Mouse (Mus musculus): Measurements from ENCODE around the gene Cenpa. TPM values are rescaled to one million over a fixed set of nuclear protein-coding genes. Genes with fewer than 3 reads are reported as not detected.

Cenpa gene
- polyA plus RNA-seq, 1 experiment from 2014 or later = 259 TPM

DNA sequence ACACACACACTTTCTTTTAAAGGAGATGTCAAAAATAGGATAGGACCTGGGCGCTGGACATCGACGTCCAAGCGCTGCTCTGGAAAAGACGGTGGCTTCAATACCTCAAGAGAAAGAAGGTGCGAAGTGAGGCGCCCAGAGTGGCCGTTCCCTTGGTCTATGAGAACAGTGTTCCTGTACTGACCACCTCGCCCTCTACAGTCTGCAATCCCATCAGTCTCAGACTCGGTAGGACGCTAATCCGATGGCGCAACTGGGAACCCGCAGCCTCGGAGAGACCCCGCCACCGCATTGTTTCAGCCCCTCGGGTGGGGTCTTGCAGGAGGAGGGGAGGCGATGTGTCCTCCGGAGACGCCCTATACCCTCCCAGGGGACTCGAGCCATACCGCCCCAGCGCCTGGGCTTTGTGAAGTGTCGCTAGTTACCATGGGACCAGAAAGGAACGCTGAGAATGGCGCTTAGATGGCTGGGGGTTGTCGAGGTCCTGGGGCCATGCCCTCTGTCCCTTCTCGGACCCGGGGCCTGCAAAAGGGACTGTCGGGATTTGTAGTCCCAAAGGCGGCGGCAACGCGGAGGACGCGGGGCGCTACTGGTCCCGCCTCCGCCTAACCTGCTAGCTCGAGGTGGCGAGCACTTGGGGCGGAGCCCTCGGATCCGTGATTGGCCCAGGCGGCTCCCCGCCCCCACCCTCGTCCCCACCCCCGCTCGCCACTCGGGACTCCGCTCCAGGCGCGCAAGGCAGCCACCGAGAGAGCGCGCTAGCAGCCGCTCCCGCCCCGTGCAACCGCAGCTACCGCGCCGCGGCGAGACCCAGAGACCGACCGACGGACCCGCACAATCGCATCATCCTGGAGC lies 44.8 kb downstream of the Cenpa start, which contains the start of gene Dpysl5:
TSS of gene Dpysl5 (plus strand) at position 418 of the 855 bp plus-strand sequence.
- Histone ChIP-seq H3K9me3 (no peaks in the 10 kb centered on the region), H3K4me1 (peaks cover 33% of the 10 kb centered on the region), H3K27me3 (replicated peaks) (peaks cover 89% of the 10 kb centered on the region), H3K9ac (peak within 1 kb of the TSS; percentile 77), H3K36me3 (no peaks in the 10 kb centered on the region), H3K4me3 (peak within 1 kb of the TSS; percentile 57), H3K27ac (replicated peaks) (no peak within 1 kb of the TSS), H3K4me2 (peak within 1 kb of the TSS; percentile 82)
- ATAC-seq (ENCODE audit: extremely low read depth, insufficient number of reproducible peaks, low FRiP score, low TSS enrichment) = peak; percentile 72; the same call in 1 of the 2 replicates
- WGBS = under 1% methylated on average over 69 of the region's 71 CpGs

DNA sequence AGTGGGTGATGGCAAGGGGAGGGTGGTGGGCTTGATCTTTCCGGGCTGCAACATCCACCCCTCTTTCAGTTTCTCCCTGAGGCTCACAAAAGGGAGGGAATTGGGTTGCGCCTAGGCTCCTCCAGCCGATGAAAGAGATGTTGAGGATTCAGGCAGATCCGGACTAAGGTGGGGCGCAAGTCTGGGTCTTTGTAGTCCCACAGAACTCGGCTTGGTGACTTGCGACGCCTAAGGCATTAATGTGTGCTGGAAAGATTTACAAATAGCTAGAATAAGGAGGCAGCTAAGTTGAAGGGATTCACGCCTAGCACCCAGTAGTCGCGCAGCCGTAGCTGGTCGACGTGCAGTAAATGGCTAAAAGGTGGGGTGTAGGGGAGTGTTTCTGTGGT lies 45.4 kb downstream of the Cenpa start:
- Histone ChIP-seq H3K9ac (peak overlapping the region; percentile 77), H3K27ac (replicated peaks) (no peak overlapping the region), H3K9me3 (no peaks in the 10 kb centered on the region), H3K4me2 (peak overlapping the region; percentile 82), H3K27me3 (replicated peaks) (peaks cover 91% of the 10 kb centered on the region), H3K4me3 (peak overlapping the region; percentile 57), H3K4me1 (peaks cover 33% of the 10 kb centered on the region), H3K36me3 (no peaks in the 10 kb centered on the region)
- no peak for ATAC-seq (ENCODE audit: extremely low read depth, insufficient number of reproducible peaks, low FRiP score, low TSS enrichment)
- WGBS = under 1% methylated on average over 14 of the region's 14 CpGs

- no peaks in the 10 kb centered on the region for H3K9me3 ChIP-seq
- peak overlapping the region; percentile 57 for H3K4me3 ChIP-seq
- WGBS = under 1% methylated on average over 42 of the region's 43 CpGs
- H3K9ac ChIP-seq = peak overlapping the region; percentile 77
- no peaks in the 10 kb centered on the region for H3K36me3 ChIP-seq
- no peak overlapping the region for H3K27ac ChIP-seq (replicated peaks)
- H3K27me3 ChIP-seq (replicated peaks) = peaks cover 84% of the 10 kb centered on the region
- ATAC-seq (ENCODE audit: extremely low read depth, insufficient number of reproducible peaks, low FRiP score, low TSS enrichment) = no peak
- peak overlapping the region; percentile 82 for H3K4me2 ChIP-seq
- peaks cover 33% of the 10 kb centered on the region for H3K4me1 ChIP-seq
Observed at GRCm38 (mm10) chr5:30712441-30713298, 46.1 kb downstream of the Cenpa start.

DNA sequence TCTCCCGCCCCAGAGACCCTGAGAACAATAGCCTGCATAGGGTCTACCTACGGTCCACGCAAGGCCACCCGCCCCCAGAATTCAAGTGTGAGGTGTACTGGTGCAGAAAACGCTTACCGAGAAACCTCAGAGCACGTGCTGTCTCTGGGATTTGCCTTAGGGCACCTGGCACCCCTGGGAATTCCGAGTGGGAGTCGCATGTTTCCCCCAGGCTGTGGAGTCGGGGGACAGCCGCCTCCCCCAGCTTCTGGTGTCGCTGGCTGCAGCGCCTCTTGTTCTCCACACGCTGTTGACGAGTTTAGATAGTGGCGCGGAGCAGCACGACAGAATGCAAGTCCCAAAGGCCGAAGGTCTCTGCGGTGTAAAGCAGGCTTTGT lies 46.7 kb downstream of the Cenpa start:
- ATAC-seq (ENCODE audit: extremely low read depth, insufficient number of reproducible peaks, low FRiP score, low TSS enrichment) = no peak
- Histone ChIP-seq H3K4me3 (peak overlapping the region; percentile 57), H3K36me3 (no peaks in the 10 kb centered on the region), H3K9me3 (no peaks in the 10 kb centered on the region), H3K27ac (replicated peaks) (no peak overlapping the region), H3K4me1 (peaks cover 33% of the 10 kb centered on the region), H3K9ac (peak overlapping the region; percentile 77), H3K4me2 (peak overlapping the region; percentile 82), H3K27me3 (replicated peaks) (peaks cover 78% of the 10 kb centered on the region)
- 1% methylated on average over 20 of the region's 20 CpGs for whole genome bisulfite sequencing

- 22% methylated on average over 11 of the region's 11 CpGs for WGBS
- Histone ChIP-seq H3K4me2 (peak overlapping the region; percentile 82), H3K27me3 (replicated peaks) (peaks cover 74% of the 10 kb centered on the region)
Observed at GRCm38 (mm10) chr5:30713691-30714090, 47.1 kb downstream of the Cenpa start.

GRCm38 (mm10) chr5:30716311-30716710 lies 49.7 kb downstream of the Cenpa start:
- no peak overlapping the region for H3K4me3 ChIP-seq
- no peaks in the 10 kb centered on the region for H3K36me3 ChIP-seq
- H3K27ac ChIP-seq (replicated peaks) = no peak overlapping the region
- H3K4me1 ChIP-seq = peaks cover 25% of the 10 kb centered on the region
- peaks cover 55% of the 10 kb centered on the region for H3K27me3 ChIP-seq (replicated peaks)
- H3K4me2 ChIP-seq = no peak overlapping the region
- ATAC-seq (ENCODE audit: extremely low read depth, insufficient number of reproducible peaks, low FRiP score, low TSS enrichment) = no peak
- H3K9me3 ChIP-seq = no peaks in the 10 kb centered on the region
- H3K9ac ChIP-seq = no peak overlapping the region
- 78% methylated on average over 2 of the region's 2 CpGs for WGBS

More at GRCm38 (mm10) chr5:30713691-30714090, 47.1 kb downstream of the Cenpa start:
- Histone ChIP-seq H3K27ac (replicated peaks) (no peak overlapping the region), H3K4me1 (peaks cover 33% of the 10 kb centered on the region), H3K36me3 (no peaks in the 10 kb centered on the region), H3K9me3 (no peaks in the 10 kb centered on the region), H3K9ac (peak overlapping the region; percentile 77), H3K4me3 (peak overlapping the region; percentile 57)
- ATAC-seq (ENCODE audit: extremely low read depth, insufficient number of reproducible peaks, low FRiP score, low TSS enrichment) = no peak

DNA sequence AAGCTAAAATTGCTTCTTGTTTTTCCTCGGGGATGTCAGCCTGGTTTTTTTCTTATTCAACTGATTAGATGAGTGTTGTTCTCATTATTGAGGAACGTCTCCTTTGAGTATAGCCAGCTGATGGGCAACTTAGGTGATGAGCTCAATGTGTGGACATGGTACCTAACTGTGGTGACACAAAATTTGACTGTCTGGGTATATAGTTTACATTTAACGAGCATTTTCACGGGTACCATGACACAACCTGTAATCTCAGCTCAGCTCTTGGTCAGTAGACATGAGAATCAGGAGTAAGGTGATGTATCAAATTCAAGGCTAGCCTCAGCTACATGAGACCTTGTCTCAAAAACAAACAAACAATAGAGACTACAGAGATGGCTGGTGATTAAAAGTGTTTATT lies 50.9 kb downstream of the Cenpa start:
- Histone ChIP-seq H3K4me2 (no peak overlapping the region), H3K9me3 (no peaks in the 10 kb centered on the region), H3K36me3 (no peaks in the 10 kb centered on the region), H3K4me1 (peaks cover 13% of the 10 kb centered on the region), H3K27ac (replicated peaks) (no peak overlapping the region), H3K27me3 (replicated peaks) (peaks cover 43% of the 10 kb centered on the region), H3K4me3 (no peak overlapping the region), H3K9ac (no peak overlapping the region)
- WGBS = 78% methylated on average over 4 of the region's 4 CpGs
- ATAC-seq (ENCODE audit: extremely low read depth, insufficient number of reproducible peaks, low FRiP score, low TSS enrichment) = no peak

DNA sequence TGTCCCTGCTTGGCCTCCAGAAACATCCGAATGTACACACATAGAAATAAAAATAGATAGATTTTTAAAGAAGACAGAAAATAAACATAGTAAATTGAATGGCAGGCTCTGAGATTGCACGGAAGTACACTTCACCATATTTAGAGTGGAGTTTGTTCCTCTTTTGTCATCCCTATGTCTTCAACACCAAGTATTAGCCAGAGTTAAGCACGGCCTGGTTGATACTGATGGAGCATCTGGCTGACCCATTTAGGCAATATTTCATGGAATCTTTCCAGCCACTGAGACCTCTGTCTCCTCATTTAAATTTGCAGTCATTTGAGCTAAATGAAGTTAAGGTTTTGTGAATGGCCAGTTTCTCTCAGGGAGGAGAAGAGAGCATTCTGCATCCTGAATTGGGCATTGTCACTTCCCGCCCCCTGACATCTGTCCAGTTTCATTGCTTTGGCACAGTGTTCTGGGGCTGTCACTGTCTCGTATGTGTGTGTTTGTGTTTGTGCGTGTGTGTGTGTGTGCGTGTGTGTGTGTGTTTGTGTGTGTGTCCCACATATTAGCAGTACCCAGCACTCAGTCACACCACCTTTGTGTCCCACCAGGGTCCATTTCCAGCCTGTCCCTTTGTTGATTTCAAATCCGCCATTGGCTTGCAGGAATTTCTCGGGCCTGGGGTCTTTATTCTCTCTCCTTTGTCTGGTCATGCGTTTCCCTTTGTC lies 51.6 kb downstream of the Cenpa start:
- Histone ChIP-seq H3K36me3 (no peaks in the 10 kb centered on the region), H3K9me3 (no peaks in the 10 kb centered on the region), H3K27me3 (replicated peaks) (peaks cover 37% of the 10 kb centered on the region), H3K4me3 (no peak overlapping the region), H3K27ac (replicated peaks) (no peak overlapping the region), H3K4me2 (no peak overlapping the region), H3K9ac (no peak overlapping the region), H3K4me1 (peaks cover 7% of the 10 kb centered on the region)
- 70% methylated on average over 10 of the region's 10 CpGs for WGBS
- no peak for ATAC-seq (ENCODE audit: extremely low read depth, insufficient number of reproducible peaks, low FRiP score, low TSS enrichment)

- Histone ChIP-seq H3K27me3 (replicated peaks) (no peaks in the 10 kb centered on the region; the same call in 1 of the 2 replicates), H3K9me3 (no peaks in the 10 kb centered on the region), H3K36me3 (no peaks in the 10 kb centered on the region), H3K4me3 (no peak overlapping the region), H3K27ac (replicated peaks) (no peak overlapping the region), H3K9ac (no peak overlapping the region), H3K4me1 (no peaks in the 10 kb centered on the region), H3K4me2 (no peak overlapping the region)
- WGBS = 80% methylated on average over 8 of the region's 8 CpGs
- no peak for ATAC-seq (ENCODE audit: extremely low read depth, insufficient number of reproducible peaks, low FRiP score, low TSS enrichment)
Observed at GRCm38 (mm10) chr5:30721935-30722334, 55.4 kb downstream of the Cenpa start.
